12 mouse cellular contexts compared by ENCODE assay signal in the genomic region with DNA sequence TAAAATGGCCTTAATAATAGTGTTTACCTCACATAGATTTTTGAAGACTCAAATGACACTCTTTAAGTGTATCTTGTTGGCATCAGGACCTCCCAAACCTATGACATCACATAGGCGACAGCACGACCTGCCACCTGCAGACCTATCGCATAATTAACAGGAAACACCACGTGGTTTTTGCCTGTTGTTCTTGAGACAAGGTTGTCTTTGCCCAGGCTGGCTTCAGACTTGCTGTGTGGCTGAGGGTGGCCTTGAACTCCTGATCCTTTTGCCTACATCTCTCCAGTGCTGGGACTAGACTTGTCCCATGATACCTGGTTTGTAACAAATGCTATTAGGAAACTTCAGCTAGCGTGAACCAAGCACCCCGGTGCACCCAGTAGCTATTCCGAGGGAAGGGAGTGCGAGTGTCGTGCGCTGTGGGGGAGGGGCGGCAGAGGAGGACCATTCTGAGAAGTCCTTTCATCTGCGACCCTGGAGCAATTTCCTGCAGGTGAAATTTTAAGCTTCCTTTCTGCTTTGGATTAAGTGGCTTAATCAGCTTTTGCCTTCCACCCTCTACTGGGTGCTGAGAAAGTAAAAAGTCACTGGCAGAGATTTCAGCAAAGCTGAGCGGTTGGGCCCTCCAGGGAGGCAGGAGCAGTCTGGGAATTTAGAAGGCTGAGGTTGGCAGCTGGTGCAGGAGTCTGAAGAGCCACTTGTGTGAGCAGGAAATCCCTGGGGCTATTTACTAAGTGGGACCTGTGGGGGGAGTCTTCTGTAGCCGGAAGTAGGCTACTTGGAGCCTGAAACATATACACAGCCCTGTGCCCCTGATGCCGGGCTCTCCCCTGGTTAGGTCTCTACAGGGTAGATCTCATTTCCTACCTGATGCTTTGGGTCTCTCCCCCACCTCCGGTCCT.
DNase-seq lines count a peak whose midpoint lies in the region; ATAC-seq lines count a peak whose summit lies in the region.
"Had no signal": no experiment of that assay in that cellular context is flagged by ENCODE, and none has a peak within 500 bp of the region (broad histone marks: within the 10 kb centered on the region; RNA-seq: fewer than 3 reads in every experiment).

No protein-coding gene starts in this region.

- DNase-seq in heart, embryonic 10.5 days (ENCODE audit: low spot score) = no peak
- no peak for DNase-seq in heart, postnatal 4 days
- DNase-seq in thymus, postnatal 4 days = peak; percentile 28
- no peak for DNase-seq in thymus, postnatal 0 days (ENCODE audit: low spot score)
- peak; percentile 64 for DNase-seq in limb, embryonic 11.5 days (ENCODE audit: low spot score)
- no peak for DNase-seq in frontal cortex, adult 2 months (ENCODE audit: extremely low spot score in 1 of 2, low spot score in 1 of 2)
- DNase-seq in spleen, adult 12 weeks (ENCODE audit: low spot score) = no peak
- DNase-seq: gastrocnemius, postnatal 14 days; left cerebral cortex, postnatal 4 days had no signal

- no peaks in the 10 kb centered on the region for H3K36me3 ChIP-seq in heart, embryonic 10.5 days
- H3K36me3 ChIP-seq in limb, embryonic 11.5 days (ENCODE audit: control insufficient read depth, insufficient read depth, low read length) = no peaks in the 10 kb centered on the region

- peak overlapping the region; percentile 1; the same call in 1 of the 2 replicates for H3K4me2 ChIP-seq in limb, embryonic 11.5 days (ENCODE audit: low read depth, severe bottlenecking)
- H3K4me2 ChIP-seq: neural tube, embryonic 13.5 days had no signal

- peak; percentile 33; the same call in 1 of the 2 replicates for ATAC-seq in limb, embryonic 11.5 days (ENCODE audit: insufficient number of reproducible peaks, low FRiP score, low TSS enrichment, low read depth)
- ATAC-seq in frontal cortex, adult (ENCODE audit: low TSS enrichment) = no peak
- ATAC-seq: activated CD4-positive, CD25-positive, alpha-beta regulatory T cell, adult 4 months had no signal

- no peaks in the 10 kb centered on the region for H3K9me3 ChIP-seq in heart, embryonic 10.5 days
- no peaks in the 10 kb centered on the region for H3K9me3 ChIP-seq in limb, embryonic 11.5 days (ENCODE audit: control insufficient read depth, low read length)
- H3K9me3 ChIP-seq: neural tube, embryonic 13.5 days had no signal

- peak overlapping the region; percentile 37; the same call in 1 of the 2 replicates for H3K27ac ChIP-seq in heart, embryonic 10.5 days
- H3K27ac ChIP-seq in limb, embryonic 11.5 days (replicated peaks; ENCODE audit: low read depth, low read length) = peak overlapping the region; percentile 72
- H3K27ac ChIP-seq: neural tube, embryonic 13.5 days had no signal

- 16% methylated on average over 16 of the region's 16 CpGs for WGBS in heart, embryonic 10.5 days
- WGBS in limb, embryonic 11.5 days = 7% methylated on average over 16 of the region's 16 CpGs

- peaks cover 62% of the 10 kb centered on the region for H3K4me1 ChIP-seq in heart, embryonic 10.5 days
- peaks cover 22% of the 10 kb centered on the region for H3K4me1 ChIP-seq in limb, embryonic 11.5 days (ENCODE audit: control insufficient read depth, insufficient read depth, low read length)

- no peak overlapping the region for H3K9ac ChIP-seq in limb, embryonic 11.5 days (ENCODE audit: low read length)
- H3K9ac ChIP-seq: neural tube, embryonic 13.5 days had no signal

- H3K27me3 ChIP-seq in heart, embryonic 10.5 days (ENCODE audit: insufficient read depth, poor library complexity, severe bottlenecking) = no peaks in the 10 kb centered on the region; the same call in 1 of the 2 replicates
- no peaks in the 10 kb centered on the region for H3K27me3 ChIP-seq in limb, embryonic 11.5 days (ENCODE audit: control insufficient read depth, insufficient read depth, low read length)
- H3K27me3 ChIP-seq: neural tube, embryonic 13.5 days had no signal

- no peak overlapping the region for H3K4me3 ChIP-seq in heart, embryonic 10.5 days
- no peak overlapping the region for H3K4me3 ChIP-seq in limb, embryonic 11.5 days (ENCODE audit: low read depth, low read length)
- H3K4me3 ChIP-seq: neural tube, embryonic 13.5 days had no signal

Comparison
In these comparisons a context has a peak if more than half of its experiments do, and no peak if none do; other contexts are left out.
1. DNase-seq: peak in thymus, postnatal 4 days (single experiment) and limb, embryonic 11.5 days (single experiment); none in heart, embryonic 10.5 days (single experiment), heart, postnatal 4 days (single experiment), thymus, postnatal 0 days (single experiment), frontal cortex, adult 2 months (0 of 2) and spleen, adult 12 weeks (single experiment).